Mouse (Mus musculus): ENCODE data around the gene Zfp593.

- TF ChIP-seq EP300 (IDR thresholded peaks at IDR 0.05; ENCODE audit: low read depth): no peak
- no peak for TF ChIP-seq CTCF (IDR thresholded peaks at IDR 0.05; ENCODE audit: low read depth)
These were observed 43.2 kb upstream of the Zfp593 start for GRCm38 (mm10) chr4:134288397-134289256.

Data from liver, postnatal 0 days (tissue).